Mouse (Mus musculus) liver, adult 2 months (tissue): ENCODE data around the gene Insrr.

ENCODE experiments used
- CTCF ChIP-seq: fragments of 200-500 bp; IDR thresholded peaks from 2 replicates; pipeline ENCODE4 v1.5.1; 2011; ENCODE audit warnings: low read depth, low read length, control low read depth
- POLR2A ChIP-seq: fragments of 200-500 bp; IDR thresholded peaks from 2 replicates; pipeline ENCODE4 v1.6.1; 2011; ENCODE audit warnings: low read length, control low read depth; ENCODE audit not compliant: insufficient read depth; ENCODE audit errors: extremely low read depth

GRCm38 (mm10) chr3:87763683-87764289 is 33.0 kb upstream of the Insrr start:
- TF ChIP-seq CTCF (no peak), POLR2A (no peak)
